Mouse (Mus musculus) small intestine, adult 2 months (tissue): ENCODE results near the gene Madcam1. TPM values are rescaled to one million over a fixed set of nuclear protein-coding genes. Genes with fewer than 3 reads are reported as not detected.

ENCODE experiments used
- H3K27ac ChIP-seq: fragments of 200-500 bp; 2 replicates; pipeline ENCODE4 v1.5.1; 2012; ENCODE audit warnings: low read depth, low read length, control low read depth, inconsistent platforms; ENCODE audit not compliant: insufficient read depth
- H3K27me3 ChIP-seq: fragments of 200-500 bp; 2 replicates; pipeline ENCODE4 v1.6.1; 2012; ENCODE audit warnings: mild to moderate bottlenecking, moderate library complexity, low read length, inconsistent platforms; ENCODE audit not compliant: control insufficient read depth, insufficient read depth
- H3K36me3 ChIP-seq: fragments of 200-500 bp; 2 replicates; pipeline ENCODE4 v1.6.1; 2012; ENCODE audit warnings: mild to moderate bottlenecking, low read length, control low read depth, inconsistent platforms; ENCODE audit not compliant: control insufficient read depth, insufficient read depth
- H3K4me1 ChIP-seq: fragments of 200-500 bp; 2 replicates; pipeline ENCODE4 v1.6.1; 2012; ENCODE audit warnings: low read length, inconsistent platforms, mixed read lengths; ENCODE audit not compliant: control insufficient read depth, insufficient read depth, insufficient read length
- H3K4me3 ChIP-seq: fragments of 200-500 bp; 2 replicates; pipeline ENCODE4 v1.5.1; 2012; ENCODE audit warnings: low read depth, mild to moderate bottlenecking, control low read depth, inconsistent platforms, low read length, moderate library complexity
- CTCF ChIP-seq: fragments of 200-500 bp; IDR thresholded peaks from 2 replicates; pipeline ENCODE4 v1.5.1; 2012; ENCODE audit warnings: low read depth, mild to moderate bottlenecking, control low read depth, inconsistent platforms, low read length, moderate library complexity, mixed read lengths; ENCODE audit not compliant: insufficient replicate concordance, insufficient read length; ENCODE audit errors: extremely low read depth
- POLR2A ChIP-seq: fragments of 200-500 bp; IDR thresholded peaks from 2 replicates; pipeline ENCODE4 v1.6.1; 2012; ENCODE audit warnings: low read depth, mild to moderate bottlenecking, control low read depth, inconsistent platforms, low read length, moderate library complexity
- WGBS: fragments of 180-500 bp; shearing (Covaris S2); methylation state at CpG from one replicate; pipeline ENCODE4 v1.1.7; 2018; 5-methylcytosine and 5-hydroxymethylcytosine counted together
- polyA plus RNA-seq: library from polyadenylated mRNA; depleted of rRNA; stranded (reverse); fragments of >200 nt; gene quantifications from 2 replicates; pipeline ENCODE4 v1.2.3, GENCODE M21; 2012; rRNA removed

Madcam1 gene
- polyA plus RNA-seq, 1 experiment = 20.7 TPM

DNA sequence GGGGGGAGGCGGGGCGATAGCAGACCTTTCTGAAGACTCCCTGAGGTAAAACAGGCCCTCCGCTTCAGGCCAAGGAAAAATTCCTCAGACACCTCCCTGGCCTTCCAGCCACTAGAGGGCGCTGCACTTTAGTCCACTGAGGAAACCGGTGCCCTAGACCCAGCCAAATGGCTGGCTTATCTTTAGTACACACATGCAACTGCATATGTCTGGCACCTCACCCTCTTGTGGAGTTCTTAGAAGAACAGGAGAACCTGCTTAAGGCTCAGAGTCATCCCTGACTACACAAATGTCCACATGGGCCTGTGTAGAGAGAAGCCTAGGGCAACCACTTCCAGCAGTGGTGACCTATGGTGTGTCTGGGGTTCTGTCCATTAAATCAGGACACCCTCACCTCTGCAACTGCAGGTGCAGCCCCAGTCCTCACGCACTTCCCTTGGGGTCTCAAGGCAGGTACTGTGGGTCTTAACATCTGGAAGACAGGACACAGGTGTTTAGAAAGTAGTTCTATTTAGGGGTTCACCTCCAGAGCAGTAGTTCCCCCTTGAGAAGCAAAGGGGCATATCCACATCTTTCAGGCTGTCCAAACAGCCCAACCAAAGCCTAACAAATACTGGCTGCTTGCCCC lies 48.3 kb downstream of the Madcam1 start:
- Histone ChIP-seq H3K27ac (no peak overlapping the region), H3K36me3 (peaks cover 35% of the 10 kb centered on the region), H3K4me3 (no peak overlapping the region), H3K4me1 (peaks cover 19% of the 10 kb centered on the region), H3K27me3 (peaks cover 15% of the 10 kb centered on the region)
- 8% methylated on average over 5 of the region's 6 CpGs for WGBS
- TF ChIP-seq CTCF = peak; percentile 77
- no peak for TF ChIP-seq POLR2A

GRCm38 (mm10) chr10:79713163-79713562 lies 48.8 kb downstream of the Madcam1 start:
- Histone ChIP-seq H3K36me3 (peaks cover 35% of the 10 kb centered on the region), H3K27ac (no peak overlapping the region), H3K4me3 (no peak overlapping the region), H3K4me1 (peaks cover 20% of the 10 kb centered on the region), H3K27me3 (peaks cover 20% of the 10 kb centered on the region)
- TF ChIP-seq POLR2A (no peak), CTCF (no peak)
- 9% methylated on average over 1 of the region's 1 CpGs for WGBS

DNA sequence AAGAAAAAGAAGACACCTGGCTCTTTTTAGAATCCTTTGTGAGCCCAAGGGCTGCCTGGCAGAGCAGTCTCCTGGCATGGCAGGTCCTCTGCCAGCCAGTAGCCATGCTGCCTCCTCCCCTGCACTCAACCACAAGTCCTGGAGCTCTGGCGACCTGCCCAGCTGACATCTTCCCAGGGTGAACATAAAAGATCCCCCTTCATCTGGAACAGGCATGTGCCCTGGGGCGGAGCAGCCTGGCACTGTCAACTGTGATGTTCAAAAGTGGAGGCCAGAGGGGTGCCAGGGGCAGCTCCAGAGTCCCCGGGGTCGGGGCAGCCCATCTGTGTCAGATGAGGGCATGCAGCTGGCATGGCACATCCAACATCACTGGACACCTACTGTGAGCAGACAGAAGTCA lies 50.6 kb downstream of the Madcam1 start:
- no peak overlapping the region for H3K4me3 ChIP-seq
- peaks cover 20% of the 10 kb centered on the region for H3K27me3 ChIP-seq
- TF ChIP-seq POLR2A (no peak), CTCF (no peak)
- H3K27ac ChIP-seq = no peak overlapping the region
- WGBS = 52% methylated on average over 4 of the region's 4 CpGs
- peaks cover 21% of the 10 kb centered on the region for H3K36me3 ChIP-seq
- peaks cover 12% of the 10 kb centered on the region for H3K4me1 ChIP-seq

DNA sequence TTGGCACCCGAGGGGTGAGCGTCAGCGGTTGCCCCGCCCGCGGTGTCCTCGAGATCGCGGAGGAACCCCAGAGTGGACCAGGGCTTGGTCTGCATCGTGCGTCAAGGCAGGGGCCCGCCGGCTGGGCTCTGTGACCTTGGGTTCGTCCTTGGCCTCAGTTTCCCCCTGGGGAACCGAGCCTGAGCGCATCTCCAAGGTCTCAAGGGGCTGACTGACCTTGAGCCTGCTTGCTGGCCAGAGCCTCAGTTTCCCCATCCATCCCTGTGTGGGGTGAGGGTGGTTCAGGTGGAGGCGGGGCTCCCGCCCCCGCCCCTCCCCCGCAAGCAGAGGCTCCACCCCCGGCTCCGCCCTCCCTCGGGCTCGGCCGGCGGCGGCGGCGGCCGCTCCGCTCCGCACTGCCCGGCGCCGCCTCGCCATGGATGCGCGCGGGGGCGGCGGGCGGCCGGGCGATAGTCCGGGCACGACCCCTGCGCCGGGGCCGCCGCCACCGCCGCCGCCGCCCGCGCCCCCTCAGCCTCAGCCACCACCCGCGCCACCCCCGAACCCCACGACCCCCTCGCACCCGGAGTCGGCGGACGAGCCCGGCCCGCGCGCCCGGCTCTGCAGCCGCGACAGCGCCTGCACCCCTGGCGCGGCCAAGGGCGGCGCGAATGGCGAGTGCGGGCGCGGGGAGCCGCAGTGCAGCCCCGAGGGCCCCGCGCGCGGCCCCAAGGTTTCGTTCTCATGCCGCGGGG lies 52.1 kb downstream of the Madcam1 start, which contains the start of gene Hcn2:
Gene Hcn2 (plus strand): TSS at position 381 of the 734 bp plus-strand sequence.
- H3K4me1 ChIP-seq = peaks cover 12% of the 10 kb centered on the region
- no peak within 1 kb of the TSS for H3K27ac ChIP-seq
- no peak for TF ChIP-seq POLR2A
- TF ChIP-seq CTCF = no peak
- 3% methylated on average over 90 of the region's 91 CpGs for WGBS
- H3K4me3 ChIP-seq = peak within 1 kb of the TSS; percentile 71
- peaks cover 7% of the 10 kb centered on the region for H3K36me3 ChIP-seq
- peaks cover 20% of the 10 kb centered on the region for H3K27me3 ChIP-seq

DNA sequence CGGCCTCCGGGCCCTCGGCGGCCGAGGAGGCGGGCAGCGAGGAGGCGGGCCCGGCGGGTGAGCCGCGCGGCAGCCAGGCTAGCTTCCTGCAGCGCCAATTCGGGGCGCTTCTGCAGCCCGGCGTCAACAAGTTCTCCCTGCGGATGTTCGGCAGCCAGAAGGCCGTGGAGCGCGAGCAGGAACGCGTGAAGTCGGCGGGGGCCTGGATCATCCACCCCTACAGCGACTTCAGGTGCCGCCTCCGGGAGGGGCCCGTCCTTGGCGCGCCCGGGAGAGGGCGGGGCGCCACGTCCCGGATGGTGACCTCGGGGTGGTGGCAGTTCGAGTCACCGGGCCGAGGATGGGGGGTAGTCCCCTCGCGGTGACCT lies 52.6 kb downstream of the Madcam1 start:
- under 1% methylated on average over 44 of the region's 44 CpGs for WGBS

GRCm38 (mm10) chr10:79717640-79718357 lies 53.4 kb downstream of the Madcam1 start:
- 2% methylated on average over 43 of the region's 43 CpGs for WGBS
- TF ChIP-seq POLR2A = no peak
- no peak for TF ChIP-seq CTCF
- H3K36me3 ChIP-seq = no peaks in the 10 kb centered on the region
- no peak overlapping the region for H3K27ac ChIP-seq
- peaks cover 20% of the 10 kb centered on the region for H3K27me3 ChIP-seq
- peaks cover 12% of the 10 kb centered on the region for H3K4me1 ChIP-seq
- peak overlapping the region; percentile 71 for H3K4me3 ChIP-seq

More for the DNA sequence above, 52.6 kb downstream of the Madcam1 start:
- Histone ChIP-seq H3K27me3 (peaks cover 20% of the 10 kb centered on the region), H3K4me1 (peaks cover 12% of the 10 kb centered on the region), H3K36me3 (peaks cover 2% of the 10 kb centered on the region; the same call in 1 of the 2 replicates), H3K4me3 (peak overlapping the region; percentile 71), H3K27ac (no peak overlapping the region)
- TF ChIP-seq POLR2A (no peak), CTCF (no peak)

Other genes starting within 250 kb of the Madcam1 start
- gene Vmn2r83, start 195.8 kb upstream of the Madcam1 start, polyA plus RNA-seq = not detected in 2 replicates
- 216 and 451 TPM in 2 replicates for gene Plpp2, start 130.8 kb upstream of the Madcam1 start, polyA plus RNA-seq
- gene Mier2, start 109.4 kb upstream of the Madcam1 start, polyA plus RNA-seq = 61.5 and 89.9 TPM in 2 replicates
- not detected in 2 replicates for gene Theg, start 77.2 kb upstream of the Madcam1 start, polyA plus RNA-seq
- gene C2cd4c, start 50.5 kb upstream of the Madcam1 start, polyA plus RNA-seq = 0.89 and 1.0 TPM in 2 replicates
- 1.6 TPM in 2 replicates for gene Shc2, start 26.6 kb upstream of the Madcam1 start, polyA plus RNA-seq
- not detected in 2 replicates for gene Odf3l2, start 18.8 kb upstream of the Madcam1 start, polyA plus RNA-seq
- 76.0 and 138 TPM in 2 replicates for gene Tpgs1, start 4.8 kb downstream of the Madcam1 start, polyA plus RNA-seq
- gene Cdc34, start 17.6 kb downstream of the Madcam1 start, polyA plus RNA-seq = 101 and 163 TPM in 2 replicates
- 0.11 and 0.52 TPM in 2 replicates for gene Gzmm, start 24.5 kb downstream of the Madcam1 start, polyA plus RNA-seq
- gene Bsg, start 39.9 kb downstream of the Madcam1 start, polyA plus RNA-seq = 1,266 and 1,465 TPM in 2 replicates
- gene Hcn2, start 52.1 kb downstream of the Madcam1 start, polyA plus RNA-seq = 8.3 and 19.2 TPM in 2 replicates
- gene Polrmt, start 82.0 kb downstream of the Madcam1 start, polyA plus RNA-seq = 38.7 and 50.0 TPM in 2 replicates
- not detected in 2 replicates for gene Fgf22, start 90.5 kb downstream of the Madcam1 start, polyA plus RNA-seq
- gene Rnf126, start 102.4 kb downstream of the Madcam1 start, polyA plus RNA-seq = 130 and 222 TPM in 2 replicates
- 16.0 and 19.6 TPM in 2 replicates for gene Fstl3, start 112.7 kb downstream of the Madcam1 start, polyA plus RNA-seq
- gene Prss57, start 126.4 kb downstream of the Madcam1 start, polyA plus RNA-seq = 0.24 and 0.67 TPM in 2 replicates
- gene Palm, start 129.0 kb downstream of the Madcam1 start, polyA plus RNA-seq = 13.0 and 24.0 TPM in 2 replicates
- 141 and 347 TPM in 2 replicates for gene Misp, start 156.4 kb downstream of the Madcam1 start, polyA plus RNA-seq
- gene Ptbp1, start 189.9 kb downstream of the Madcam1 start, polyA plus RNA-seq = 150 and 285 TPM in 2 replicates
- gene Prtn3, start 209.9 kb downstream of the Madcam1 start, polyA plus RNA-seq = 1.6 and 2.1 TPM in 2 replicates
- gene Plppr3, start 210.1 kb downstream of the Madcam1 start, polyA plus RNA-seq = 2.8 and 5.3 TPM in 2 replicates
- 0.72 TPM in 1 of 2 replicates, not detected in the other for gene Elane, start 221.7 kb downstream of the Madcam1 start, polyA plus RNA-seq
- 48.6 and 122 TPM in 2 replicates for gene Cfd, start 226.3 kb downstream of the Madcam1 start, polyA plus RNA-seq
- 34.8 and 58.1 TPM in 2 replicates for gene Med16, start 244.4 kb downstream of the Madcam1 start, polyA plus RNA-seq
- not detected in 2 replicates for gene Gm26602, start 246.3 kb downstream of the Madcam1 start, polyA plus RNA-seq